Mouse (Mus musculus): ENCODE measurements around the gene Paf1.

- TF ChIP-seq CTCF (IDR thresholded peaks at IDR 0.05; ENCODE audit: low read depth, low read length) (no peak), POLR2A (IDR thresholded peaks at IDR 0.05; ENCODE audit: extremely low read depth, insufficient read depth, low read length) (no peak)
Measured at GRCm38 (mm10) chr7:28351676-28352191, 41.0 kb upstream of the Paf1 start.
